Mouse (Mus musculus) megakaryocyte-erythroid progenitor cell, adult 5-6 weeks (primary cell): ENCODE data around the gene Gm10037. TPM values are rescaled to one million over a fixed set of nuclear protein-coding genes. Genes with fewer than 3 reads are reported as not detected.
"Not testable (repeated sequence)": the region's sequence is repeated elsewhere in the genome, so short reads cannot be mapped to it uniquely, and the experiment has no call there.

Experiments used
- ATAC-seq: replicated peaks from 2 replicates; pipeline ENCODE4 v1.8.0; 2016; ENCODE audit warnings: mild to moderate bottlenecking, inconsistent platforms; ENCODE audit not compliant: severe bottlenecking, poor library complexity, low FRiP score, low TSS enrichment
- total RNA-seq, 2 experiments: library from RNA; stranded (forward) in 1 of 2; stranded (reverse) in 1 of 2; fragments of 200-1000, 215-1000 nt in 1 of 2; fragments of >200 nt in 1 of 2; fragmentation: Nextera tagmentation in 1 of 2; gene quantifications; 2 replicates each; pipeline ENCODE4 v1.2.3; 2014 to 2017

Gm10037 gene
- total RNA-seq (2014; fragmentation: Nextera tagmentation), result 2.3 TPM in 1 of 2 replicates, not detected in the other
- total RNA-seq (2017), result not detected in 2 replicates

- peak; percentile 84 for ATAC-seq
These were observed at the start of gene Gm10037 for GRCm38 (mm10) chr13:67830911-67831336. Gene Gm10037 (plus strand): TSS chr13:67831106.

GRCm38 (mm10) chr13:67791921-67792455, 38.9 kb upstream of the Gm10037 start:
- ATAC-seq, result no peak

GRCm38 (mm10) chr13:67798618-67799017, 32.3 kb upstream of the Gm10037 start:
- no peak for ATAC-seq

- not testable (repeated sequence) for ATAC-seq
These were observed 31.8 kb upstream of the Gm10037 start for GRCm38 (mm10) chr13:67799151-67799550.

- no peak for ATAC-seq
These were observed 19.2 kb upstream of the Gm10037 start for GRCm38 (mm10) chr13:67811651-67812210.

GRCm38 (mm10) chr13:67812961-67813709, 17.8 kb upstream of the Gm10037 start:
- peak; percentile 16; the same call in 1 of the 2 replicates for ATAC-seq

GRCm38 (mm10) chr13:67813710-67814660, 16.9 kb upstream of the Gm10037 start, which contains the start of gene Zfp273:
Gene Zfp273 (plus strand): TSS chr13:67813740.
- peak; percentile 98 for ATAC-seq

GRCm38 (mm10) chr13:67818636-67819035, 12.3 kb upstream of the Gm10037 start:
- ATAC-seq, result no peak

- not testable (repeated sequence) for ATAC-seq
These were observed 2.2 kb downstream of the Gm10037 start for GRCm38 (mm10) chr13:67833137-67833536.

GRCm38 (mm10) chr13:67843775-67844118, 12.8 kb downstream of the Gm10037 start:
- ATAC-seq, result no peak

- peak; percentile 84 for ATAC-seq
These were observed 13.4 kb downstream of the Gm10037 start for GRCm38 (mm10) chr13:67844119-67844852.

GRCm38 (mm10) chr13:67844853-67845194, 13.9 kb downstream of the Gm10037 start:
- no peak for ATAC-seq

GRCm38 (mm10) chr13:67850361-67850760, 19.5 kb downstream of the Gm10037 start:
- ATAC-seq, result no peak

- ATAC-seq, result no peak
These were observed 22.2 kb downstream of the Gm10037 start for GRCm38 (mm10) chr13:67853130-67853529.

- no peak for ATAC-seq
These were observed 23.1 kb downstream of the Gm10037 start for GRCm38 (mm10) chr13:67853983-67854382.

GRCm38 (mm10) chr13:67857317-67857716, 26.4 kb downstream of the Gm10037 start:
- no peak for ATAC-seq

GRCm38 (mm10) chr13:67862508-67862907, 31.6 kb downstream of the Gm10037 start:
- ATAC-seq, result no peak

- no peak for ATAC-seq
These were observed 32.1 kb downstream of the Gm10037 start, which contains the start of gene BC048507 for GRCm38 (mm10) chr13:67863026-67863425. Gene BC048507 (plus strand): TSS chr13:67863326.

- no peak for ATAC-seq
These were observed 34.0 kb downstream of the Gm10037 start for GRCm38 (mm10) chr13:67864764-67865350.
